19 mouse cellular contexts compared by ENCODE assay signal in genomic region chr11:25171048-25171447, GRCm38 (mm10).
"Had no signal": no experiment of that assay in that cellular context is flagged by ENCODE, and none has a peak within 500 bp of the region (broad histone marks: within the 10 kb centered on the region; RNA-seq: fewer than 3 reads in every experiment).

No protein-coding gene starts in this region.

- H3K36me3 ChIP-seq: lung, embryonic 15.5 days; midbrain, embryonic 10.5 days; midbrain, embryonic 12.5 days; neural tube, embryonic 13.5 days; neural tube, embryonic 15.5 days; stomach, embryonic 15.5 days had no signal

- H3K4me3 ChIP-seq: lung, embryonic 15.5 days; midbrain, embryonic 10.5 days; midbrain, embryonic 12.5 days; myocyte; neural tube, embryonic 13.5 days; neural tube, embryonic 15.5 days; stomach, embryonic 15.5 days had no signal

- ATAC-seq: liver, postnatal 0 days; midbrain, embryonic 16.5 days had no signal

- DNase-seq: liver, postnatal 0 days; lung, adult 2 months; lung, postnatal 10 days; lung, postnatal 4 days; midbrain, embryonic 14.5 days; retina, postnatal 1 day; right cerebral cortex, adult 18-20 months; thymus, adult 2 months; thymus, postnatal 25 days; thymus, postnatal 4 days had no signal

- H3K9ac ChIP-seq: liver, postnatal 0 days; lung, embryonic 15.5 days; midbrain, embryonic 12.5 days; neural tube, embryonic 13.5 days; neural tube, embryonic 15.5 days; stomach, embryonic 15.5 days had no signal

- H3K4me2 ChIP-seq: lung, embryonic 15.5 days; midbrain, embryonic 12.5 days; neural tube, embryonic 13.5 days; neural tube, embryonic 15.5 days; stomach, embryonic 15.5 days had no signal

- H3K27me3 ChIP-seq: lung, embryonic 15.5 days; midbrain, embryonic 12.5 days; neural tube, embryonic 13.5 days; neural tube, embryonic 15.5 days; stomach, embryonic 15.5 days had no signal

- H3K4me1 ChIP-seq: lung, embryonic 15.5 days; midbrain, embryonic 10.5 days; midbrain, embryonic 12.5 days; neural tube, embryonic 13.5 days; neural tube, embryonic 15.5 days; stomach, embryonic 15.5 days had no signal

- H3K9me3 ChIP-seq: lung, embryonic 15.5 days; midbrain, embryonic 10.5 days; midbrain, embryonic 12.5 days; neural tube, embryonic 13.5 days; neural tube, embryonic 15.5 days; stomach, embryonic 15.5 days had no signal

- H3K27ac ChIP-seq: lung, embryonic 15.5 days; midbrain, embryonic 10.5 days; midbrain, embryonic 12.5 days; neural tube, embryonic 13.5 days; neural tube, embryonic 15.5 days; stomach, embryonic 15.5 days; stomach, postnatal 0 days had no signal
